Mouse (Mus musculus): ENCODE results near the gene Erc1. TPM values are rescaled to one million over a fixed set of nuclear protein-coding genes. Genes with fewer than 3 reads are reported as not detected.

The Erc1 gene
- polyA plus RNA-seq, 1 experiment from 2014 or later = 35.7 TPM

DNA sequence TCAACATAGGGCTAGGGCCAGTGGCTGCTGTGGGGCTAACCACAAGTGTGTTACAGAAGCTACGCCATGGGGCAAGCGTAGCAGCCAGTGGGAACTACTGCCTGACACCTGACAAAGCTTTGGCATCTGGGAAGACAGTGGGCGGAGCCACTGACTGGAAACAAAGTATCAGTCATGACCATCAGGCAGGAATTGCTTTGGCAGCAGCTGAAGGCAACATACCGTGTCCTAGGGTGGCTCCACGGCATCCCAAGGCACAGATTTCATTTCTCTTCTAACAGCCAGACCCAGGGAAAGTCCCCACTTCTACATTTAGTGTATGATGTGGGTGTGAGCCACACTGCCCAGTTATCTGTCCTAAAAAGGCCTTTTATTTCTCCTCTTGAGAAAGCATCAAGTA lies 321.5 kb downstream of the Erc1 start:
- no peak overlapping the region for H3K4me3 ChIP-seq
- 78% methylated on average over 5 of the region's 5 CpGs for WGBS
- ATAC-seq (ENCODE audit: low FRiP score, low read depth) = no peak
- H3K27ac ChIP-seq = no peak overlapping the region
- H3K4me1 ChIP-seq = peaks cover 8% of the 10 kb centered on the region; the same call in 1 of the 2 replicates
- no peaks in the 10 kb centered on the region for H3K36me3 ChIP-seq
- no peaks in the 10 kb centered on the region for H3K9me3 ChIP-seq
- H3K9ac ChIP-seq = no peak overlapping the region
- H3K4me2 ChIP-seq (replicated peaks) = no peak overlapping the region
- H3K27me3 ChIP-seq (replicated peaks) = no peaks in the 10 kb centered on the region

GRCm38 (mm10) chr6:119521931-119522391 lies 326.0 kb downstream of the Erc1 start:
- Histone ChIP-seq H3K4me3 (no peak overlapping the region), H3K4me2 (replicated peaks) (no peak overlapping the region), H3K9ac (no peak overlapping the region), H3K9me3 (no peaks in the 10 kb centered on the region), H3K27me3 (replicated peaks) (no peaks in the 10 kb centered on the region), H3K27ac (no peak overlapping the region), H3K4me1 (peaks cover 8% of the 10 kb centered on the region; the same call in 1 of the 2 replicates), H3K36me3 (no peaks in the 10 kb centered on the region)
- 51% methylated on average over 3 of the region's 3 CpGs for WGBS
- no peak for ATAC-seq (ENCODE audit: low FRiP score, low read depth)

GRCm38 (mm10) chr6:119521482-119521900 lies 326.5 kb downstream of the Erc1 start:
- Histone ChIP-seq H3K9ac (no peak overlapping the region), H3K4me1 (peaks cover 8% of the 10 kb centered on the region; the same call in 1 of the 2 replicates), H3K36me3 (no peaks in the 10 kb centered on the region), H3K27me3 (replicated peaks) (no peaks in the 10 kb centered on the region), H3K9me3 (no peaks in the 10 kb centered on the region), H3K27ac (no peak overlapping the region), H3K4me3 (no peak overlapping the region), H3K4me2 (replicated peaks) (no peak overlapping the region)
- WGBS = 85% methylated on average over 3 of the region's 3 CpGs
- no peak for ATAC-seq (ENCODE audit: low FRiP score, low read depth)

Other genes with a start within 250 kb of the Erc1 start
- gene Rad52, start 54.5 kb upstream of the Erc1 start, polyA plus RNA-seq (2016; fragmentation: Nextera tagmentation; extraction: Ambion mirVana) = 21.6 and 25.3 TPM in 2 replicates
- gene Wnk1, start 190.5 kb upstream of the Erc1 start, polyA plus RNA-seq (2016; fragmentation: Nextera tagmentation; extraction: Ambion mirVana) = 51.5 and 57.9 TPM in 2 replicates
- not detected in 2 replicates for gene Ninj2, start 245.2 kb upstream of the Erc1 start, polyA plus RNA-seq (2016; fragmentation: Nextera tagmentation; extraction: Ambion mirVana)